In genomic region chr2:121007925-121008663, GRCm38 (mm10) we compare ENCODE assay signal across 8 mouse cellular contexts. TPM values are rescaled to one million over a fixed set of nuclear protein-coding genes. Genes with fewer than 3 reads are reported as not detected.
DNase-seq lines count a peak whose midpoint lies in the region; ATAC-seq and TF ChIP-seq lines count a peak whose summit lies in the region.

TSS of gene Ccndbp1 (plus strand) at chr2:121008403.

- peak within 1 kb of the TSS; percentile 79 for H3K27ac ChIP-seq in forebrain, embryonic 10.5 days
- H3K27ac ChIP-seq in heart, embryonic 15.5 days = no peak within 1 kb of the TSS; the same call in 1 of the 2 replicates
- H3K27ac ChIP-seq in liver, embryonic 14.5 days = peak within 1 kb of the TSS; percentile 61
- no peak within 1 kb of the TSS for H3K27ac ChIP-seq in neural tube, embryonic 11.5 days (ENCODE audit: low read depth, low read length)
- H3K27ac ChIP-seq in stomach, postnatal 0 days (replicated peaks) = peak within 1 kb of the TSS; percentile 73

- WGBS in forebrain, embryonic 10.5 days = 2% methylated on average over 34 of the region's 34 CpGs
- WGBS in heart, embryonic 15.5 days = 2% methylated on average over 34 of the region's 34 CpGs
- WGBS in liver, embryonic 14.5 days (ENCODE audit: insufficient replicate concordance) = 2% methylated on average over 34 of the region's 34 CpGs
- 1% methylated on average over 34 of the region's 34 CpGs for WGBS in neural tube, embryonic 11.5 days
- WGBS in stomach, postnatal 0 days = 2% methylated on average over 34 of the region's 34 CpGs

- peak within 1 kb of the TSS; percentile 86 for H3K4me2 ChIP-seq in heart, embryonic 15.5 days
- H3K4me2 ChIP-seq in liver, embryonic 14.5 days (ENCODE audit: low read depth) = peak within 1 kb of the TSS; percentile 81
- H3K4me2 ChIP-seq in neural tube, embryonic 11.5 days (ENCODE audit: low read depth) = peak within 1 kb of the TSS; percentile 68
- H3K4me2 ChIP-seq in stomach, postnatal 0 days (replicated peaks; ENCODE audit: low read depth) = peak within 1 kb of the TSS; percentile 87

- H3K27me3 ChIP-seq in forebrain, embryonic 10.5 days (ENCODE audit: poor library complexity, severe bottlenecking) = no peaks in the 10 kb centered on the region
- H3K27me3 ChIP-seq in heart, embryonic 15.5 days = no peaks in the 10 kb centered on the region
- no peaks in the 10 kb centered on the region for H3K27me3 ChIP-seq in liver, embryonic 14.5 days (ENCODE audit: control insufficient read depth, insufficient read depth, low read length)
- no peaks in the 10 kb centered on the region for H3K27me3 ChIP-seq in neural tube, embryonic 11.5 days (ENCODE audit: control insufficient read depth, insufficient read depth, low read length)
- H3K27me3 ChIP-seq in stomach, postnatal 0 days (ENCODE audit: control insufficient read depth, insufficient read depth, low read length) = no peaks in the 10 kb centered on the region

- H3K9me3 ChIP-seq in forebrain, embryonic 10.5 days = no peaks in the 10 kb centered on the region
- no peaks in the 10 kb centered on the region for H3K9me3 ChIP-seq in heart, embryonic 15.5 days (replicated peaks)
- H3K9me3 ChIP-seq in liver, embryonic 14.5 days (ENCODE audit: control insufficient read depth, low read length) = no peaks in the 10 kb centered on the region
- no peaks in the 10 kb centered on the region for H3K9me3 ChIP-seq in neural tube, embryonic 11.5 days (ENCODE audit: control insufficient read depth, low read length)
- no peaks in the 10 kb centered on the region for H3K9me3 ChIP-seq in stomach, postnatal 0 days (ENCODE audit: control insufficient read depth, low read length)

- H3K4me1 ChIP-seq in forebrain, embryonic 10.5 days = peaks cover 17% of the 10 kb centered on the region
- H3K4me1 ChIP-seq in heart, embryonic 15.5 days (replicated peaks) = peaks cover 8% of the 10 kb centered on the region
- peaks cover 6 to 8% of the 10 kb centered on the region in 2 experiments for H3K4me1 ChIP-seq in liver, embryonic 14.5 days (replicated peaks; ENCODE audit: control insufficient read depth in 2 of 2, insufficient read depth in 2 of 2, low read length in 1 of 2)
- H3K4me1 ChIP-seq in neural tube, embryonic 11.5 days (ENCODE audit: control insufficient read depth, insufficient read depth, low read length) = peaks cover 5% of the 10 kb centered on the region; the same call in 1 of the 2 replicates
- no peaks in the 10 kb centered on the region for H3K4me1 ChIP-seq in stomach, postnatal 0 days (replicated peaks; ENCODE audit: control insufficient read depth, insufficient read depth)

- no peak for TF ChIP-seq CTCF in liver, embryonic 14.5 days (IDR thresholded peaks at IDR 0.05; ENCODE audit: low read depth)
- no peak; the same call in 1 of the 2 replicates for TF ChIP-seq CTCF in stomach, postnatal 0 days (IDR thresholded peaks at IDR 0.05; ENCODE audit: low read depth)

- peak; percentile 81 to 87 for DNase-seq in CD8-positive naive resting alpha-beta T cell, adult 2 months (ENCODE audit: low read depth in 2 of 2, low spot score in 2 of 2)
- DNase-seq in c-Kit-positive CD71-negative TER-119-negative erythroid progenitor cells, embryonic 14.5 days (ENCODE audit: low read depth) = peak; percentile 90
- peak; percentile 92 for DNase-seq in forebrain, embryonic 10.5 days (ENCODE audit: extremely low spot score, low spot score)
- DNase-seq in kidney, postnatal 25 days = peak; percentile 97 to 98
- DNase-seq in liver, embryonic 14.5 days (ENCODE audit: low read depth in 3 of 3, low spot score in 3 of 3) = peak; percentile 85 to 89 (median 87)
- peak; percentile 90 for DNase-seq in neural tube, embryonic 11.5 days (ENCODE audit: low spot score)
- DNase-seq in stomach, postnatal 0 days (ENCODE audit: low spot score) = peak; percentile 97

- peak within 1 kb of the TSS; percentile 66 for H3K4me3 ChIP-seq in forebrain, embryonic 10.5 days
- peak within 1 kb of the TSS; percentile 85 for H3K4me3 ChIP-seq in heart, embryonic 15.5 days
- peak within 1 kb of the TSS; percentile 79 to 99 for H3K4me3 ChIP-seq in liver, embryonic 14.5 days (ENCODE audit: insufficient read depth in 1 of 2, low read depth in 2 of 2, low read length in 2 of 2)
- H3K4me3 ChIP-seq in neural tube, embryonic 11.5 days (ENCODE audit: low read depth, low read length) = peak within 1 kb of the TSS; percentile 75
- peak within 1 kb of the TSS; percentile 88 for H3K4me3 ChIP-seq in stomach, postnatal 0 days (ENCODE audit: low read depth, low read length)

- TF ChIP-seq EP300 in liver, embryonic 14.5 days (IDR thresholded peaks at IDR 0.05; ENCODE audit: low read depth) = no peak
- TF ChIP-seq EP300 in stomach, postnatal 0 days (optimal IDR thresholded peaks at IDR 0.05) = no peak

- peak; percentile 97 for ATAC-seq in heart, embryonic 15.5 days (replicated peaks; ENCODE audit: insufficient number of reproducible peaks, insufficient read depth, low FRiP score, low read depth)
- ATAC-seq in liver, embryonic 14.5 days (ENCODE audit: insufficient read depth) = peak; percentile 96
- peak; percentile 94 for ATAC-seq in neural tube, embryonic 11.5 days (ENCODE audit: insufficient read depth, low FRiP score, low TSS enrichment)
- ATAC-seq in stomach, postnatal 0 days (ENCODE audit: low FRiP score, low TSS enrichment) = peak; percentile 98

- H3K36me3 ChIP-seq in forebrain, embryonic 10.5 days (replicated peaks) = peaks cover 9% of the 10 kb centered on the region
- H3K36me3 ChIP-seq in heart, embryonic 15.5 days = 0 out of 2 replicates have a peak, but pooled peaks cover 11% of the 10 kb centered on the region
- peaks cover 7% of the 10 kb centered on the region; the same call in 1 of the 2 replicates for H3K36me3 ChIP-seq in liver, embryonic 14.5 days (replicated peaks; ENCODE audit: control insufficient read depth, insufficient read depth, low read depth)
- no peaks in the 10 kb centered on the region for H3K36me3 ChIP-seq in neural tube, embryonic 11.5 days (ENCODE audit: control insufficient read depth, insufficient read depth, low read length)
- no peaks in the 10 kb centered on the region for H3K36me3 ChIP-seq in stomach, postnatal 0 days (ENCODE audit: control insufficient read depth, insufficient read depth, low read length)

- peak within 1 kb of the TSS; percentile 70 for H3K9ac ChIP-seq in heart, embryonic 15.5 days
- H3K9ac ChIP-seq in liver, embryonic 14.5 days (replicated peaks) = peak within 1 kb of the TSS; percentile 75
- peak within 1 kb of the TSS; percentile 81 for H3K9ac ChIP-seq in neural tube, embryonic 11.5 days (ENCODE audit: low read length)
- H3K9ac ChIP-seq in stomach, postnatal 0 days (ENCODE audit: low read length) = peak within 1 kb of the TSS; percentile 83

RNA-seq across cellular contexts. Expression of gene Ccndbp1, which starts in this region (rescaled TPM):
- 31.3 and 32.3 TPM in 2 replicates for polyA plus RNA-seq in forebrain, embryonic 10.5 days (2016; fragmentation: Nextera tagmentation; extraction: Ambion mirVana)
- polyA plus RNA-seq in heart, embryonic 15.5 days (2015; fragmentation: Nextera tagmentation; extraction: Ambion mirVana) = 41.9 and 42.9 TPM in 2 replicates
- polyA plus RNA-seq in liver, embryonic 14.5 days (2012; rRNA removed) = 26.9 and 38.1 TPM in 2 replicates
- polyA plus RNA-seq in liver, embryonic 14.5 days (2014; fragmentation: Nextera tagmentation; extraction: Ambion mirVana) = 45.1 and 46.4 TPM in 2 replicates
- 52.0 and 57.7 TPM in 2 replicates for polyA plus RNA-seq in neural tube, embryonic 11.5 days (2014; fragmentation: Nextera tagmentation; extraction: Ambion mirVana)
- 31.1 and 33.6 TPM in 2 replicates for polyA plus RNA-seq in stomach, postnatal 0 days (2015; fragmentation: Nextera tagmentation; extraction: Ambion mirVana)

Comparison
In these comparisons a context has a peak if more than half of its experiments do, and no peak if none do; other contexts are left out.
1. H3K27ac ChIP-seq: peak in forebrain, embryonic 10.5 days (single experiment), liver, embryonic 14.5 days (single experiment) and stomach, postnatal 0 days (single experiment); none in heart, embryonic 15.5 days (single experiment) and neural tube, embryonic 11.5 days (single experiment).
2. Peak in every context shown above with its lines, with median percentiles within 50 percentile points of each other: DNase-seq, H3K4me3 ChIP-seq, ATAC-seq, H3K4me2 ChIP-seq and H3K9ac ChIP-seq.